25 mouse cellular contexts compared by ENCODE assay signal in genomic region chr11:102330039-102330438, GRCm38 (mm10). TPM values are rescaled to one million over a fixed set of nuclear protein-coding genes. Genes with fewer than 3 reads are reported as not detected.
DNase-seq lines count a peak whose midpoint lies in the region; ATAC-seq lines count a peak whose summit lies in the region.
"Had no signal": no experiment of that assay in that cellular context is flagged by ENCODE, and none has a peak within 500 bp of the region (broad histone marks: within the 10 kb centered on the region; RNA-seq: fewer than 3 reads in every experiment).

No protein-coding gene starts in this region.

- H3K4me3 ChIP-seq in heart, embryonic 12.5 days, result no peak overlapping the region
- no peak overlapping the region for H3K4me3 ChIP-seq in hindbrain, embryonic 12.5 days
- H3K4me3 ChIP-seq in midbrain, embryonic 10.5 days, result no peak overlapping the region
- H3K4me3 ChIP-seq: embryonic facial prominence, embryonic 10.5 days; embryonic facial prominence, embryonic 12.5 days; forebrain, embryonic 13.5 days; forebrain, embryonic 15.5 days had no signal

- H3K4me1 ChIP-seq in heart, embryonic 12.5 days (replicated peaks), result peaks cover 2% of the 10 kb centered on the region
- no peaks in the 10 kb centered on the region for H3K4me1 ChIP-seq in hindbrain, embryonic 12.5 days
- peaks cover 2% of the 10 kb centered on the region for H3K4me1 ChIP-seq in midbrain, embryonic 10.5 days
- H3K4me1 ChIP-seq: embryonic facial prominence, embryonic 12.5 days; forebrain, embryonic 13.5 days had no signal

- DNase-seq in heart, adult 11 months, result peak; percentile 49
- DNase-seq in ES-CJ7 (ENCODE audit: low read depth, low spot score) (peak; percentile 57), R1 (ENCODE audit: low read depth, low spot score) (peak; percentile 77), liver (no peak)
- no peak for DNase-seq in midbrain, embryonic 10.5 days (ENCODE audit: low spot score)
- DNase-seq: adrenal gland, adult 8-10 months; adrenal gland, postnatal 14 days; adrenal gland, postnatal 36 days; B cell, adult 2 months; cerebellum, adult 11-12 months; cerebellum, adult 2 months; cerebellum, adult 9-10 months; cerebellum, postnatal 10 days; cerebellum, postnatal 25 days; forebrain, postnatal 0 days had no signal

- no peak for ATAC-seq in heart, embryonic 12.5 days (ENCODE audit: insufficient number of reproducible peaks, low FRiP score)
- ATAC-seq in hindbrain, embryonic 12.5 days (ENCODE audit: low FRiP score), result no peak
- ATAC-seq: activated CD4-positive, CD25-positive, alpha-beta regulatory T cell, adult 4 months; CD4-positive, CD25-positive, alpha-beta regulatory T cell, adult 4 months; forebrain, embryonic 13.5 days; forebrain, embryonic 15.5 days; forebrain, postnatal 0 days; Patski had no signal

- no peak overlapping the region for H3K27ac ChIP-seq in heart, embryonic 12.5 days (ENCODE audit: poor library complexity, severe bottlenecking)
- H3K27ac ChIP-seq in hindbrain, embryonic 12.5 days, result no peak overlapping the region
- H3K27ac ChIP-seq in midbrain, embryonic 10.5 days (replicated peaks), result no peak overlapping the region
- H3K27ac ChIP-seq: embryonic facial prominence, embryonic 10.5 days; embryonic facial prominence, embryonic 12.5 days; forebrain, embryonic 13.5 days; forebrain, embryonic 15.5 days had no signal

- H3K27me3 ChIP-seq in heart, embryonic 12.5 days (replicated peaks), result 0 out of 2 replicates have a peak, but pooled peaks cover 3% of the 10 kb centered on the region
- no peaks in the 10 kb centered on the region for H3K27me3 ChIP-seq in hindbrain, embryonic 12.5 days
- H3K27me3 ChIP-seq in midbrain, embryonic 10.5 days (ENCODE audit: low read depth, poor library complexity, severe bottlenecking), result no peaks in the 10 kb centered on the region
- H3K27me3 ChIP-seq: embryonic facial prominence, embryonic 12.5 days; forebrain, embryonic 13.5 days; forebrain, embryonic 15.5 days had no signal

- H3K9ac ChIP-seq in heart, embryonic 12.5 days, result no peak overlapping the region
- H3K9ac ChIP-seq in hindbrain, embryonic 12.5 days, result no peak overlapping the region
- H3K9ac ChIP-seq: embryonic facial prominence, embryonic 12.5 days; forebrain, embryonic 13.5 days; forebrain, embryonic 15.5 days; forebrain, postnatal 0 days had no signal

- H3K4me2 ChIP-seq in heart, embryonic 12.5 days, result no peak overlapping the region
- H3K4me2 ChIP-seq in hindbrain, embryonic 12.5 days (replicated peaks), result no peak overlapping the region
- H3K4me2 ChIP-seq: embryonic facial prominence, embryonic 12.5 days; forebrain, embryonic 13.5 days; forebrain, embryonic 15.5 days had no signal

- no peaks in the 10 kb centered on the region for H3K9me3 ChIP-seq in heart, embryonic 12.5 days (replicated peaks)
- H3K9me3 ChIP-seq in hindbrain, embryonic 12.5 days (replicated peaks), result no peaks in the 10 kb centered on the region
- no peaks in the 10 kb centered on the region for H3K9me3 ChIP-seq in midbrain, embryonic 10.5 days (replicated peaks)
- H3K9me3 ChIP-seq: embryonic facial prominence, embryonic 10.5 days; embryonic facial prominence, embryonic 12.5 days; forebrain, embryonic 13.5 days; forebrain, embryonic 15.5 days; G1E had no signal

- WGBS in heart, embryonic 12.5 days, result 75% methylated on average over 3 of the region's 3 CpGs
- 81% methylated on average over 3 of the region's 3 CpGs for WGBS in hindbrain, embryonic 12.5 days
- WGBS in midbrain, embryonic 10.5 days, result 89% methylated on average over 3 of the region's 3 CpGs

- no peaks in the 10 kb centered on the region for H3K36me3 ChIP-seq in heart, embryonic 12.5 days
- H3K36me3 ChIP-seq in hindbrain, embryonic 12.5 days, result no peaks in the 10 kb centered on the region
- no peaks in the 10 kb centered on the region for H3K36me3 ChIP-seq in midbrain, embryonic 10.5 days
- H3K36me3 ChIP-seq: embryonic facial prominence, embryonic 10.5 days; embryonic facial prominence, embryonic 12.5 days; forebrain, embryonic 15.5 days; G1E had no signal

RNA-seq across cellular contexts. Expression of gene Ubtf, which starts 10.5 kb away (rescaled TPM):
- polyA plus RNA-seq in heart, embryonic 12.5 days (2016; fragmentation: Nextera tagmentation; extraction: Ambion mirVana), result 65.4 and 68.6 TPM in 2 replicates
- polyA plus RNA-seq in hindbrain, embryonic 12.5 days (2016; fragmentation: Nextera tagmentation; extraction: Ambion mirVana), result 101 and 111 TPM in 2 replicates
- 89.6 and 90.3 TPM in 2 replicates for polyA plus RNA-seq in midbrain, embryonic 10.5 days (2016; fragmentation: Nextera tagmentation; extraction: Ambion mirVana)

RNA-seq across cellular contexts. Expression of gene Atxn7l3, which starts 33.6 kb away (rescaled TPM):
- polyA plus RNA-seq in heart, embryonic 12.5 days (2016; fragmentation: Nextera tagmentation; extraction: Ambion mirVana), result 10.9 and 11.8 TPM in 2 replicates
- 28.5 and 29.7 TPM in 2 replicates for polyA plus RNA-seq in hindbrain, embryonic 12.5 days (2016; fragmentation: Nextera tagmentation; extraction: Ambion mirVana)
- polyA plus RNA-seq in midbrain, embryonic 10.5 days (2016; fragmentation: Nextera tagmentation; extraction: Ambion mirVana), result 13.9 and 16.5 TPM in 2 replicates

RNA-seq across cellular contexts. Expression of gene Slc4a1, which starts 36.0 kb away (rescaled TPM):
- polyA plus RNA-seq in heart, embryonic 12.5 days (2016; fragmentation: Nextera tagmentation; extraction: Ambion mirVana), result 114 and 116 TPM in 2 replicates
- 30.8 and 33.5 TPM in 2 replicates for polyA plus RNA-seq in hindbrain, embryonic 12.5 days (2016; fragmentation: Nextera tagmentation; extraction: Ambion mirVana)
- polyA plus RNA-seq in midbrain, embryonic 10.5 days (2016; fragmentation: Nextera tagmentation; extraction: Ambion mirVana), result 33.8 and 33.9 TPM in 2 replicates
- polyA plus RNA-seq: CD4-positive, CD25-positive, alpha-beta regulatory T cell, adult 4 months; Patski had no signal

RNA-seq across cellular contexts. Expression of gene Tmub2, which starts 45.3 kb away (rescaled TPM):
- polyA plus RNA-seq in heart, embryonic 12.5 days (2016; fragmentation: Nextera tagmentation; extraction: Ambion mirVana), result 35.7 and 38.9 TPM in 2 replicates
- polyA plus RNA-seq in hindbrain, embryonic 12.5 days (2016; fragmentation: Nextera tagmentation; extraction: Ambion mirVana), result 67.9 and 68.4 TPM in 2 replicates
- 51.3 and 60.5 TPM in 2 replicates for polyA plus RNA-seq in midbrain, embryonic 10.5 days (2016; fragmentation: Nextera tagmentation; extraction: Ambion mirVana)

Comparison
In these comparisons a context has a peak if more than half of its experiments do, and no peak if none do; other contexts are left out.
1. DNase-seq: peak in heart, adult 11 months (single experiment), ES-CJ7 (single experiment) and R1 (single experiment); none in midbrain, embryonic 10.5 days (single experiment) and liver (single experiment).